Mouse (Mus musculus) T-helper 2 cell (primary cell): ENCODE measurements at regions not wholly inside any gene's neighbourhood (a gene's known extent, or its start where the extent isn't known, plus 50 kb on each side); places are given as distances from the start of the nearest gene placed in this dataset.

Experiments used
- in situ Hi-C: fragments of 300-600 bp; cut with MboI, MseI; formaldehyde crosslinking; loops from one replicate; pipeline ENCODE4 v1.15.1; 2025; ENCODE audit warnings: high pct_unique_total_duplicates

DNA sequence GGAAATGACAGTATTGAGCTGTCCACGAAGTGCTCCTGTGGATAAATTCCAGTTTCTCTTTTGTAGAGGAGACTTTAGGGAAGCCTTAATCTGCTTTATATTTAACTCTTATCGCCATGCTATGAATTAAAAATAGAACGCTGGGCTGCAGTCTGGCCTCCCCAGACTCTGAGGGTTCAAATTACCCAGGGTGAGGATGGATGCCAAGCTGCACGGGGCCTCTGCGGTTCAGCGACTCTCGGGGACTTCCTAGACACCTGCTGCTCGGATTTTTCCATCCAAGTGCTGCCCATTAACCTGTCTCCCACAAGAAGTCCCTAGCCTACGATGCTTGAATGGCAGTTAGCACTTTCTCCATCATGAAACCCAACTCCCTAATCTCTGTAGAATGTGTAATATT lies 189.3 kb upstream of the Jade1 start:
- in situ Hi-C loops, result loop anchor here (25.0 kb wide), 1 partner anchor 829 kb away; the partner anchor contains the start of gene Intu

DNA sequence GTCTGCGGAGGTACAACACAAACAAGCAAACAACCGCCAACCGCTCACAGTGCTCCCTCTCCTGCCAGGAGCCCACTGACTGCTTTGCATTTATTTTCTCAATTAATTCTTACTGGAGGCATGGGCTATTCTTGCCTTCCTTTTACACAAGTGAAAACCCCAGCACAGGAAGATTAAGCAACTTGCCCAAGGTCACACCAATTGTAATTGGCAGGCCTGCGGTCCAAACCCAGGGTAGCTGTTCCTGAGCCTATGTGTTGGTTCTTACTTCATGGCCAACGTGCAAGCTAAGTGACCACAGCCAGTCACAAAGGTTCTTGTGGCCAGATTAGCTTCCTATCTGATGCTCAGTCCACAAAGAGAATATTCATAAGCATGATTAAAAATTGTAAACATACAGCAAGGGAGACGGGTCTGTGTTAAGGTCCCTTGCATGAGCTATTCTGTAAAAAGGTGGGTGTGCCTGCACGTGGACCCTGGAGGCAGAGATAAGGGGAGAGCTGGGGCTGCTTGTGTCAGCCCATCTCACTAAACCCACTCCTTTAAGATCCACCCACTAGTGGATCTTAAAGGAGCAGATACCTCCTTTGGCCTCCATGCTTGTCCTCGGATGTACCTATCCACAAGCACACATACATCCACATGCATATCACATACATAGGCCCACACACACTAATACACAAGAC lies 190.2 kb upstream of the Jade1 start:
- in situ Hi-C loops, result loop anchor here (25.0 kb wide), 1 partner anchor 828 kb away; the partner anchor contains the start of gene Intu

DNA sequence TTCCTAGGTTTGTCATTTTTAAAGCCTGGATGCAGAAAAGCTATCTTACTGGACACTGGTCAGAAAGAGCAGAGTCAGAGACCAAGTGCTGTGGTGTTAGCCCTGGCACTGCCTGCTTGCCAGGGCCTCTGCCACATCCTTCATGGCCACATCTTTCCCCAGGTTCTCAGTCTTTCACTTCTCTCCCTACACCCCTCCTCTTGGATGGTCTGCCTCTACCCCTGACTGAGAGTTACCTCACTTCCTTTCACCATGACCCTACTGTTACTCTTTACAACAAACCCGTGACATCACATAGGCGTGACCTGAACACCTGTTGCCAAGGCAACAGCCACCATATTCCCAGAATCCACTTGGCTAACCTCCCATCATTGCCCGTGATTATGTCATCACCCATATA lies 191.6 kb upstream of the Jade1 start:
- in situ Hi-C loops, result loop anchor here (25.0 kb wide), 1 partner anchor 827 kb away; the partner anchor contains the start of gene Intu

DNA sequence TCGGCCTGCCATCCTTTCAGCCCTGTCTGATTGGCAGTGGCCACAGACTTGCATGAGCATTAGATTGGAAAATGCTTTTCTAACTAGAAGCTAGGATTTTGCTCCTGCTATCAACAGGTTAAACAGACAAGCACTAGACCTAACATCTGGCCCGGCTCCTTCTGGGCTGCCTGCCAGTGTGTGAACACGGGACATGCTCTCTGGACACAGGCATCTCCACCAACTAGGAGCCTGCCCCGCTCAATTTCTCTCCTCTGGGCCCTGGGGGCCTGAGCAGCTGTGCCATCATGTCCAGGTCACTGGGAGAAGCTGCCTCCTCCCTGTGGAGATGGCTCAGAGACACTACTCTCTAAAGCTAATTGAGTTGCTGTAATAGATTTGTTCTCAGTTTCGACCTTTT lies 195.3 kb upstream of the Jade1 start:
- in situ Hi-C loops, result loop anchor here (25.0 kb wide), 1 partner anchor 823 kb away; the partner anchor contains the start of gene Intu

DNA sequence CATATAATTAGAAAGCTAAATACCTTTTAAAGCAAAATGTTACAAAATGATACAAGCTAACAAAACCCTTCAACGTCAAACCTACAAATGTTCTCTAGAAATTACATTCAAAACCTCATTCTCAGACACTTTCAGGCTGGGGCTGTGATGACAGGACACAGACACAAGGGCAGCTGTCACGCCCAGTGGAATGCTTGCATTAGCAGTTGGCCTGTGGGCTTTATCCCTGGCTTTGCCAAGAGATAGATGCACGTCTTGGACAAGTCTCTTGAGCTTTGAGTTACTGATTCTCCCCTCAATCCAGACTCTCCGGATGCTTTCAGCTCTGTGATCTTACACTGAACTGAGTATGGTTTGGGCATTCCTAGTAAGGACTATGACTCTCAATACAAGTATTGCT lies 196.1 kb upstream of the Jade1 start:
- in situ Hi-C loops, result loop anchor here (5.0 to 25.0 kb wide), 2 partner anchors 63 to 822 kb away; partner anchors contain the start of gene Intu

DNA sequence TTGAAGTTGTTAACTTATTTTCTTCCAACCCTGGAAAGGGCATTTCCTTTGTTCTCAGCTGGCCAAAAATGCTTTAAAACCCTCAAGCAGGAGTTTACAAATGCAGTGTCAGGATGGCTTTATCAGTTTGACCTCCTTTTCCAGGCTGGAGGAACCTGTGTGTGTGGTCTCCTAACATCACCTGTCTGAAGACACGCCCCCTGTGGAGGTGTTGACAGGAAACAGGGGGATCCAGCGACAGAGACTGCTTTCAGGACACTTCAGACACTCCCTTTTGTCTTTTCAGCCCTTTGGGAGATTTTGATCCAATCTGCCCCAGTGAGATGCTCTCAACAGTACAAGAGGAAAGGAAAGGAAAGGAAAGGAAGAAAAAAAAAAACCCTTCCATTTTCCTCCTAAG lies 202.5 kb upstream of the Jade1 start:
- in situ Hi-C loops, result loop anchor here (25.0 kb wide), 1 partner anchor 816 kb away; the partner anchor contains the start of gene Intu

DNA sequence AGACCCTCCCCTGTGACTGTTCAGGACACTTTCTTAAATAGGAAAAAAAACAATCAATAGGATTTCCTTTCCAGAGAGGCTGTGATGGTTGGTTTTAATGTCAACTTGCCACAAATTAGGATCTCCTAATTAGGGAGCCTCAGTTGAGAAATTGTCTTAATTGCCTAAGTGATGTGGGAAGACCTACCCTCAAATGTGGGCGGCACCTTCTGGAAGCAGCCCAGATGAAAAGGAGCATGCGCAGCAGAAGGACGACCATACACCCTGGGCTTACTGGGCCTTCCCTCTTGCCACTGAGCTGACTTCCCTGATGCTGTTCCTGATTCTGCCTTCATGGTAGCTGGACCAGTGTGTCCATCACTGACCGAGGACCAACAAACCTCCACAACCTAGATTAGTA lies 203.7 kb upstream of the Jade1 start:
- in situ Hi-C loops, result loop anchor here (25.0 kb wide), 1 partner anchor 814 kb away; the partner anchor contains the start of gene Intu

DNA sequence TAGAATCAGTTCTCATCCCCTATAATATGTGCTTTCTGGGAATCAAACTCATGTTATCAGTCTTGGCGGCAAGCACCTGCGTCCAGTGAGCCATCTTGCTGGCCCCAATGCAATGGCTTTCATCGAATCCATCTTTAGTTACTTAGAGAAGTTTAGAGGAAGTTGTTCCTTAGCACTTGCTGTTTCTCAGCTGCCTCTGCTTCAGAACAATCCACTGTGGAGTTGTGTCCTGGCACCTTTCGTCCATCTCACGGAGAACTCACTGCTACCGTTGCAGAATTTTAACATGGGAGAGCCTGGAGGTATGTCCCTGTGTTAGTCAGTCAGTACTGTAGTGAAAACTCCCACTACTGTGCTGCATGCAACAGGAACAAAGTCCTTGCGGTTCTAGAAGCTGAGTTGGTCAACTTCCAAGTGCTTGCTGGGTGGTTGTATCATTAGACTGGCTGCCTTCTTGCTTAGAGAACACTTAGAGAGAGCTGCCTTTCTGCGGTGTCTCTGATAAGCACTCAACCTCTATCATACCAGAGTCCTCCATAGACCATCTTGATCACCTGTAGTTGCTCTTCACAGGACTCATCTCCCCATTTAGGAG lies 204.3 kb upstream of the Jade1 start:
- in situ Hi-C loops, result loop anchor here (25.0 kb wide), 1 partner anchor 814 kb away; the partner anchor contains the start of gene Intu

DNA sequence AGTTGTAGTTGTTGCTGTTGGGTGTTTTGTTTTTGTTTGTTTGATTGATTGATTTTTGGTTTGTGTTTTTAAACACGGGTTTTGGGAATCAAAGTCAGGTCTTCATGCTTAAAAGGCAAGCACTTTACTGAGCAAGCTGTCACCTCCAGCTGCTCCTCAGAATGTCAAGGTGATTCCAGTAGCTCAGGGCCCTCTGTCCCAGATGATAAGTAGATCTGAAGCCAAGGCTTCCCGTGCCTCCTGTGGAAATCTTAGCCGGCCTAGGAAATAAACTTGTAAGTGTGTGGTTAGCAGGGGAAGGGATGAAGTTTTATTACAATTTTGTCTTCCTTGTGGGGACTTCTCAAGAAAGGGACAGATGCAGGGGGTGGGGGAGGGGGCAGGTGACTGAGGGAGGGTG lies 205.2 kb upstream of the Jade1 start:
- in situ Hi-C loops, result loop anchor here (25.0 kb wide), 1 partner anchor 813 kb away; the partner anchor contains the start of gene Intu

DNA sequence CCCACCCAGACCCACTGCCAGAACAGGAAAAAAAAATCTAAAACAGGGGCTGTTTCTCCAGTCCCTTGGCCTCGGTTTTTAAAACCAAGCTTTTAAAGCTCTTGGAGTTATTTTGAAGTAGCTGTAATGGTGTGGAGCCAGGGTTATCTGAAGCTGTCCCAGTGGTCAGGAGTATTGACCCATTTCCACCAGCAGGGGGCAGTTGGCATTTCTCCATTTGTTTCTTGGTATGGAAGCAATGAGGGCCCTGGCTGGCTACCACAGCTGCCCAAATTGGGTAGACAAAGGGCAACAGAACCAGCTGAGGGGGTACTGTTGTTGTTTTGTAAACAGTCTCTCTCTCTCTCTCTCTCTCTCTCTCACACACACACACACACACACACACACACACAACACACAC lies 206.7 kb upstream of the Jade1 start:
- in situ Hi-C loops, result no loop called here

DNA sequence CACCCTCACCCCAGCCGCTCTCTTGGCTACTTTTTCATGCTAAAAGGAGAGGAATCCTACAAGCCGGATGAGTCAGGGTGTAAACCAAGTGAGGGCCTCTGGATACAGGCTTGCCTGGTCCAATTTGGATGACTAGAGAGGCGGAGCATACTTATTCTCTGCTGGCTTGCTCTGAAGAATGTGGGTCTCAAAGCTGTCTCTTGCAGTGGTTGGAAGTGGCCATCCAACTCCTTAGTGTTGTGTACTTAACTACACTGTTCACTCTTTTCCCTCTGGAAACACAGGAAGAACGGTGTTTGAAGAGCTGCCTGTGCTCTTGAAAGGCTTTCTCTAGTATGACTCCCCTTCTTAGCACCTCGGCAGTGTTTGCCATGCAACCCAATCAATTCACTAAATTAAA lies 208.7 kb upstream of the Jade1 start:
- in situ Hi-C loops, result no loop called here

DNA sequence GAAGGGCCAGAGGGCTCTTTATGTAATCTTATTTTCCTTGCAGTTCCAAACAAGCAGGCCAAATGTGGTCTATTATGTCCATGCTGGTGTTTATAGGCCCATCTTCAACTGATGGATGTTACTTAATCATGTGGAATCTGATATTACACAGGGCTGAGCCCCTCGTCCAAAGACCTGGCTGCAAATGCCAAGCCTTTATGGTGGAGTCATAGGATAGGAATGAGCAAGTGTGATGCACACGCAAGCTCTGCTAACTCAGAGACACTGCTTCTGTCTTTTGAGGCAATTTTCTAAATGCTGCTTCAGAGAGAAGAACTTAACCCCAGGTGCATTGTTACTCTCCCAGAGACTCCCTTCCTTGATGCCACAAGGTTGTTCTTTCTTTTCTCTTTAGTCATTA lies 212.1 kb upstream of the Jade1 start:
- in situ Hi-C loops, result no loop called here

DNA sequence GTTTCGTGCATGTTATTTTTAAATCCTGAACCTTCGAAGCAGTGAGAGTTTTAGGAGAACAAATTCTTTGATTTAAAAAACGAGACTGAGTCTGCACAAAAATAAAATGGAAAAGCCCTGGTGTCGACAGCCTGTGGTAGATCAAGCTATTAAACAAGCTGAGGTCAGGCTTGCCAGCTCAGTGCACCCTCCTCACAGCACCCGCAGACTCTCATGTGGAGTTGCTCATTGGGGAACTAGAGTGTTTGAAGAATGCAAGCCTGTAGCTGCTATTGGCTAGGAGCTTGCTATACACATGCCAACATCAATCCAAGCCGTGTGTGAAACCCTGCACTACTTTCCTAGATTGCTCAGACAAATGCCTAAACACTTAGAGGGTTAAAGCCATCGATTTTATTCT lies 223.1 kb upstream of the Jade1 start:
- in situ Hi-C loops, result no loop called here

DNA sequence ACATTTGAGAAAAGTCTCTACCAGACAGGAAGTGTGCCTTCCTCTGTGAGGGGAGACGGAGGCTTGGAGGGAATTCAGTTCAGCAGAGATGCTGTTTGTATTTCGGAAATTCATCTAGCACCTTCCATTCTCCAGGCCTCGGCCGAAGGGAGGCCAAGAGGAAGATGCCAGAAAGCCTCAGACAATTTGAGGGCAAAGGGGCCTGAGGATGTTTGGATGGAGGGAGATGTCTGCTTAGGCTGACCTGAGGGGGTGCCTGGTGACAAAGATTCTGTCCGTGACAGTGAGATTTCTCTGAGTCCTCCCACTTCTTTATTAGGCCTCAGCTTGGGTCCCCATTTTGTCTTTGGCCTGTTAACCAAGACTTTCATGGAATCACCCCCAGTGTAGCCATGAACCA lies 225.2 kb upstream of the Jade1 start:
- in situ Hi-C loops, result no loop called here

DNA sequence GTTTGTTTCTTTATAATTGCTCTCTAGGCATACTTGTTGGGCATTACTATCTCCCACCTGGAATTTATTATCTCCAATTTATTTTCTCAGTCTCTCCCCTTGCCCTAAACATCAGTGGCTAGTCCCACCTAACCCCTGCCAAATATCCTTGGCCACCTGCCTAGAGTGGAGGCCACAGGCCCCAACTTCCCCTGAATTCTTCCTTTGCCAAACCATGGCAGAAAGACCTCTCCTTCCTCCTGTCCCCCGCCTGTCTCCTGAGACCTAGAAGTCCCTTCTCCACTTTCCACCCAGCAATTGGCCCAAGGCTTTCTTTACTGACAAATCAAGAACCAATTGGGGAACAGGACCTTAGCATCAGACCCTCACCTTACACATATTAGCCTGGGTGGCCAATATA lies 226.7 kb upstream of the Jade1 start:
- in situ Hi-C loops, result loop anchor here (10.0 kb wide), 1 partner anchor 94 kb away; no protein-coding TSS in a partner anchor

DNA sequence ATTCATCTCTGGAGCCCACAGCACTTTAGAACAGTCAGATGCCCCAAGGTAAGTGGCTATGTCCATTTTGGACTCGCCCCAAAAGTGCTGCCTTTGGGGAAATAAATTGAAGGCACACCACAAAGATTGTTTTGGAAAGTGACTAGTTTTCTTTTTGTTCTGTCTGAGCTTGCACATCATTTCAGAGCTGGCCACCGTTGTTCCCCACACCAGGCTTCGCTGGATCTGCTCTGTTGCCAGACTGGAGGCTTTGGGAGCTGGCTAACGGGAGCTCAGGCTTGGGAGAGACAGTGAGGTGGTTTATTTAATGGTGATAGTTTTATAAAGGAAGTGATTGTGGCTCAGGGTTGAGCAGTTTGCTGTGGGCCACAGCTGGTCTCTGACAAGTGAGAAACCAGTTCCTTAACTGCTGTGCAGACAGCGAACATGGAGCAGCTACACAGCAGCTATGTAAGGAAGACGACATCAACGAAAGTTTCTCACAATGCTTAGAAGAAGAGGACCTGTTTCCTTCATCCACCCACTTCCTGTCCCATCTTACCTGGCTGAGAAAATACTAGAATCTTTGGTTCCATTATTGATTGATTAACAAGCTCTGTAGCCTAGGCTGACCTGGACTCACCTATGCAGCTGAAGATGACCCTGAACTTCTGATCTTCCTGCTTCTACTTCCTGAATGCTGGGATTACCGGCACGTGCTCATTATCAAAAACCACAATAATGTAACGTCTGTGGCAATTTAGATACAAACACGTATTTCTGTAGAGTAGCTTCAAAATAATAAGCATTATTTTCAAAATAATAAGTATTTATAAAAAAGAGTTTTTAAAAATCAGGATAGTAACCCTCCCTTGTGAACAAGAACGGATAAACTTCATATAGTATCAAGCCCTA lies 229.1 kb upstream of the Jade1 start:
- in situ Hi-C loops, result loop anchor here (10.0 kb wide), 1 partner anchor 92 kb away; no protein-coding TSS in a partner anchor

DNA sequence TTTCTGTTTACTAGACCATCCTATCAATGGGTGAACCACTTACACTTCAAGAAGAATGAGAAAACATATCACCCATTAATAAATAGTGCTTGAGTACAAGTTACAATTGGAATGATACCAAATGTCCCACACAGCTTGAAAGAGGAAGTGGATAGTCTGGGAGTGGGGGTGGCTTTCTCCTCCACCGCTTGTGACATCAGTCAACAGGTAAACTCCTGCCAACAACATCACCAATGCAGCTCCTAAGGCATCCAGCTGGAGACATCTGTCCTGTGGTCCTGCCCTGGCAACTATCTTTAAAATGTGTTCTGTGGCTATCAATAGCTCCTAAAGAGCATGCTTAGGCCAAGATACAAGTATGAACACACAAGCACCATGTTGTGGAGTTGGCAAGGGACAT lies 233.7 kb upstream of the Jade1 start:
- in situ Hi-C loops, result loop anchor here (10.0 kb wide), 1 partner anchor 87 kb away; no protein-coding TSS in a partner anchor

DNA sequence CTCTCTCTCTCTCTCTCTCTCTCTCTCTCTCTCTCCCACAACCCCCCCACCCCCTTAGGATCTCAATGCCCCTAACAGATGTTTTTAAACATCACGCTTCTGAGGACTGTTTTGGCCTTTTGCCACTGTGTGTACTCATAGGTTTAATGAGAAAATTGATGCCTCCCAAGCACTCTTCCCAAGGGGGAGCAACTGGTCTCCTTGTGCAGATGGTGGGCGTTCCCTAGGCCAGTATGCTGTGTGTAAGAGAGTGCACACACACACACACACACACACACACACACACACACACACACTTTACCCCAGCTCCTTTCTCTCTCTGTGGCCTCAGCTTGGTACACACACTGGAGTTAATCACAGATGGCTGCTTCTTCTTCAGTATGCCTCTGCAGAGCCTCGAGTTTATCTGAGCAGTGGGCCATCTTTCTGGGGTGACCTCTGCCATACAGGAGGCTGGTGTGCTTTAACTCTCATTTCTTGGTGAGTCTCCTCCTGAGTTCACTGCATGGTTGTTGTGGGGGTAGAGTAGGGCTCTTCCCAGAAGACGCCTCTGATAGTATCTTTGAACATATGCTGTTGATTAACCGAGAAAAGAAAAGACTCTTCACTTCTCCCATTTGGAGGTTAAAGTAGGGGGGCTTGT lies 236.2 kb upstream of the Jade1 start:
- in situ Hi-C loops, result no loop called here

DNA sequence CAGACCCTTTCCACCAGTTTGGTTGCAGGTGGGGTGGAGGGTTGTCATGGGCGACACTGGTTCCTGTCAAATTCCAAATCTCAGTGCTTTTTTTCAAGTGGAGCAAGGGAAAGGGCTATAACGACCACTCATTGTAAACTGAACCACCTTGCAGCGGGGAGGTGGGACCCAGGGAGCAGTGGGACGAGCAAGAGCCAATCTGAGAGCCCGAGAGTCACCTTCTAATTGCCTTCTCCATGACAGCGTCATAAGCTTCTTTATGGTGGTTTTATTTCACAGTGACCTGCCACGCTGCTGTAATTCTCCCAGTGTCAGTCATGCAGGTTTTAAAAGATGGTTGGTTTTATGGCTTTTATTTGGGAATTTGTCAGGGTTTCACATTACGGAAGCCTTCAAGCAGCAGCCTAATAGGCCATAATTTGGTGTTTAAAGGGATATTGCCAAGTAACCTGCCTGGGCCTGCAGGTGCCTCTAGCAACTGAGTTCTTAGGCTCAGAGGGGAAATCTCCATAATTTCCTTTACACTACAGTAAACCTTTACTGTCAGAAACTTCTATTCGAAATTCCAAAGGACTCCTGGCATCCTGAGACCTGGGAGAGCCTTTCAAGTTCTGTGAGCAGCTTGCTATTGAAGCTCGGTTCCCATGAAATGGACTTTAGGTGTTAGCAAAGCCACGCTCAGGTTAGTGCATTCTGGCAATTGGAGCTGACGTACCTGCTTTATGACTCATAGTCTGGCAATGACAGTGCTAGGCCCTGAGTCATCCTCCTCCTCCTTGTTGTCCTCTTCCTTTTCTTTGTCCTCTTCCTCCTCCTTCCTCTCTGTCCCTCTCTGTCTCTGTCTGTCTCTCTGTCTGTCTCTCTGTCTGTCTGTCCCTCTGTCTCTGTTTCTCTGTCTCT lies 235.6 kb upstream of the Pgrmc2 start:
- in situ Hi-C loops, result no loop called here

DNA sequence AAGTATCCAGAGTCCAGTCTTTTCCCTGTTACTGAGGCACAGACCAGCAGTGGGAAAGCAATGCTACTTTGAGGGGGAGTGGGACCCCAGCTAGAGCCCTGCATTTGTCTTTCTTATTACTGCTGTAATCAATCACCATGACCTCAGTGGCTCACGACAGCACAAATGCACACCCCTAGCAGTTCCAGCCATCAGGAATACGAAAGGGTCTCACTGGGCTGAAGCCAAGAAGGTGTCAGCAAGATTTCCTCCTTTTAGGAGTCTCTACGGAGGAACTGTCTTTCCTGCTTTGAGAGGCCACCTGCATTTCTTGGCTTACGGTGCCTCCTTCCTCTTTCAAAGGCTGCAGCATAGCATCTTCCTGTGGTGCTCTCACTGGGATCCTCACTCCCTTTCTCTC lies 234.3 kb upstream of the Pgrmc2 start:
- in situ Hi-C loops, result no loop called here
